Mouse (Mus musculus) erythroblast, embryonic 14.5 days (primary cell): Measurements from ENCODE around the gene Pjvk.

Experiments
- GATA1 ChIP-seq: IDR thresholded peaks from 2 replicates; pipeline ENCODE4 v1.6.1; 2012; ENCODE audit warnings: low read length, inconsistent platforms, mixed read lengths
- TAL1 ChIP-seq: IDR thresholded peaks from 3 replicates; pipeline ENCODE4 v1.6.1; 2012; ENCODE audit warnings: low read length, inconsistent platforms, mixed read lengths

GRCm38 (mm10) chr2:76672134-76672745 lies 24.0 kb downstream of the Pjvk start:
- no peak for TF ChIP-seq GATA1
- no peak for TF ChIP-seq TAL1
